In genomic region chr11:95501826-95502225, GRCm38 (mm10) we compare ENCODE assay signal across 8 mouse cellular contexts. TPM values are rescaled to one million over a fixed set of nuclear protein-coding genes. Genes with fewer than 3 reads are reported as not detected.
"Had no signal": no experiment of that assay in that cellular context is flagged by ENCODE, and none has a peak within 500 bp of the region (broad histone marks: within the 10 kb centered on the region; RNA-seq: fewer than 3 reads in every experiment).

No protein-coding gene starts in this region.

RNA-seq across cellular contexts. Expression of gene Nxph3, which starts 12.5 kb away (rescaled TPM):
- total RNA-seq: liver, adult 2 months; megakaryocyte progenitor cell, adult 5-6 weeks; megakaryocyte, adult 5-6 weeks; megakaryocyte-erythroid progenitor cell, adult 5-6 weeks; monocyte, adult 5-6 weeks had no signal
- polyA plus RNA-seq: liver, embryonic 16.5 days; liver, postnatal 0 days; macrophage had no signal
